Mouse (Mus musculus) MEL (cell line): ENCODE measurements around the gene Haus3. TPM values are rescaled to one million over a fixed set of nuclear protein-coding genes. Genes with fewer than 3 reads are reported as not detected.
A peak's percentile ranks its signal among the peaks of the same experiment; 100 is the strongest.

Source experiments
- DNase-seq: peaks from one replicate; pipeline ENCODE4 v3.0.0; 2011; ENCODE audit warnings: low read depth, low spot score
- H3K27ac ChIP-seq: 2 replicates; pipeline ENCODE4 v1.5.1; 2012; ENCODE audit warnings: low read depth, mild to moderate bottlenecking, control low read depth, low read length, moderate library complexity; ENCODE audit not compliant: control insufficient read depth
- H3K27me3 ChIP-seq, 2 experiments: fragments of 150-350 bp in 1 of 2; sonication (generic) in 1 of 2; 2 replicates each; pipeline ENCODE4 v1.6.1; 2012; ENCODE audit warnings: low read length in 2 of 2, mild to moderate bottlenecking in 2 of 2, improper control_type of control experiment in 1 of 2, moderate library complexity in 1 of 2; ENCODE audit not compliant: insufficient read depth in 2 of 2, control insufficient read depth in 1 of 2
- H3K36me3 ChIP-seq, 2 experiments: 2 replicates each; pipeline ENCODE4 v1.6.1; 2012 to 2014; ENCODE audit warnings: low read length in 2 of 2, improper control_type of control experiment in 1 of 2, inconsistent platforms in 1 of 2, mild to moderate bottlenecking in 1 of 2; ENCODE audit not compliant: insufficient read depth in 2 of 2, control insufficient read depth in 1 of 2
- H3K4me1 ChIP-seq, 2 experiments: fragments of 150-350 bp in 1 of 2; sonication (generic) in 1 of 2; 2 replicates each; pipeline ENCODE4 v1.6.1; 2012; ENCODE audit warnings: low read length in 2 of 2, improper control_type of control experiment in 1 of 2, mild to moderate bottlenecking in 1 of 2; ENCODE audit not compliant: insufficient read depth in 2 of 2, control insufficient read depth in 1 of 2
- H3K4me3 ChIP-seq, 2 experiments: fragments of 150-350 bp in 1 of 2; sonication (generic) in 1 of 2; 2 replicates each; pipeline ENCODE4 v1.5.1; 2012; ENCODE audit warnings: low read depth in 2 of 2, low read length in 2 of 2, mild to moderate bottlenecking in 2 of 2, moderate library complexity in 2 of 2, control low read depth in 1 of 2, improper control_type of control experiment in 1 of 2; ENCODE audit not compliant: control insufficient read depth in 1 of 2, insufficient read depth in 1 of 2
- H3K79me2 ChIP-seq: 2 replicates; pipeline ENCODE4 v1.6.1; 2012; ENCODE audit warnings: mild to moderate bottlenecking, low read length, moderate library complexity; ENCODE audit not compliant: control insufficient read depth, poor library complexity, insufficient read depth
- H3K9ac ChIP-seq: 2 replicates; pipeline ENCODE4 v1.6.1; 2012; ENCODE audit warnings: low read depth, mild to moderate bottlenecking, control low read depth, low read length, moderate library complexity; ENCODE audit not compliant: control insufficient read depth, poor library complexity, severe bottlenecking
- H3K9me3 ChIP-seq: fragments of 150-350 bp; sonication (generic); replicated peaks from 2 replicates; pipeline ENCODE4 v1.6.1; 2012; ENCODE audit warnings: mild to moderate bottlenecking, low read length, improper control_type of control experiment, moderate library complexity; ENCODE audit not compliant: insufficient read depth
- CHD2 ChIP-seq: IDR thresholded peaks from 2 replicates; pipeline ENCODE4 v1.6.1; 2011; ENCODE audit warnings: low read length, improper control_type of control experiment
- CTCF ChIP-seq, 3 experiments: IDR thresholded peaks in 2 of 3; conservative IDR thresholded peaks in 1 of 3; 2 replicates each; pipeline ENCODE4 v1.5.1; 2011 to 2012; ENCODE audit warnings: low read length in 3 of 3, low read depth in 2 of 3, mild to moderate bottlenecking in 2 of 3, improper control_type of control experiment in 1 of 3, inconsistent platforms in 1 of 3, mixed read lengths in 1 of 3, moderate library complexity in 1 of 3; ENCODE audit not compliant: control insufficient read depth in 1 of 3, insufficient read depth in 1 of 3, poor library complexity in 1 of 3, severe bottlenecking in 1 of 3
- ELF1 ChIP-seq: IDR thresholded peaks from 2 replicates; pipeline ENCODE4 v1.6.1; 2014; ENCODE audit warnings: low read depth, mild to moderate bottlenecking, inconsistent platforms, low read length, improper control_type of control experiment, moderate library complexity
- GABPA ChIP-seq: IDR thresholded peaks from 2 replicates; pipeline ENCODE4 v1.6.1; 2012; ENCODE audit warnings: low read depth, mild to moderate bottlenecking, inconsistent platforms, low read length, improper control_type of control experiment, moderate library complexity
- GATA1 ChIP-seq: IDR thresholded peaks from 2 replicates; pipeline ENCODE4 v1.6.1; 2011; ENCODE audit warnings: low read depth, low read length, improper control_type of control experiment
- MYB ChIP-seq: IDR thresholded peaks from 2 replicates; pipeline ENCODE4 v1.6.1; 2011; ENCODE audit warnings: mild to moderate bottlenecking, low read depth, low read length, improper control_type of control experiment
- MYC ChIP-seq: IDR thresholded peaks from 2 replicates; pipeline ENCODE4 v1.6.1; 2011; ENCODE audit warnings: low read depth, mild to moderate bottlenecking, low read length, improper control_type of control experiment, moderate library complexity
- POLR2A ChIP-seq, 2 experiments: IDR thresholded peaks; 2 replicates each; pipeline ENCODE4 v1.6.1; 2011 to 2012; ENCODE audit warnings: low read length in 2 of 2, mild to moderate bottlenecking in 2 of 2, control low read depth in 1 of 2, improper control_type of control experiment in 1 of 2, low read depth in 1 of 2, moderate library complexity in 1 of 2; ENCODE audit not compliant: control insufficient read depth in 1 of 2, insufficient read depth in 1 of 2, poor library complexity in 1 of 2
- RAD21 ChIP-seq: IDR thresholded peaks from 2 replicates; pipeline ENCODE4 v1.6.1; 2011; ENCODE audit warnings: mild to moderate bottlenecking, low read depth, low read length, improper control_type of control experiment
- SMC3 ChIP-seq: IDR thresholded peaks from 2 replicates; pipeline ENCODE4 v1.6.1; 2011; ENCODE audit warnings: low read depth, low read length, improper control_type of control experiment
- ZC3H11A ChIP-seq: IDR thresholded peaks from 2 replicates; pipeline ENCODE4 v1.6.1; 2012; ENCODE audit warnings: low read depth, mild to moderate bottlenecking, inconsistent platforms, low read length, improper control_type of control experiment
- ZMIZ1 ChIP-seq: IDR thresholded peaks from 2 replicates; pipeline ENCODE4 v1.6.1; 2012; ENCODE audit warnings: low read depth, mild to moderate bottlenecking, inconsistent platforms, low read length, improper control_type of control experiment, moderate library complexity
- ZNF384 ChIP-seq: IDR thresholded peaks from 2 replicates; pipeline ENCODE4 v1.6.1; 2012; ENCODE audit warnings: low read depth, mild to moderate bottlenecking, inconsistent platforms, low read length, improper control_type of control experiment
- polyA plus RNA-seq, 2 experiments: library from polyadenylated mRNA; stranded (reverse) in 1 of 2; unstranded in 1 of 2; fragments of >175 nt in 1 of 2; fragments of >200 nt in 1 of 2; gene quantifications; 2 replicates each; pipeline versions ENCODE4 v1.2.1 to v1.2.4; 2012; ENCODE audit warnings: low replicate concordance in 2 of 2, low read depth in 1 of 2; ENCODE audit not compliant: insufficient read length in 2 of 2, insufficient read depth in 1 of 2, missing spikeins in 1 of 2
- total RNA-seq: library from RNA; depleted of rRNA; stranded (reverse); fragments of 300-350 nt; gene quantifications from 2 replicates; pipeline ENCODE4 v1.2.3, GENCODE M21; 2012

Haus3 gene
- total and polyA plus RNA-seq, 3 experiments = 52.6 to 184 (median 54.0) TPM

GRCm38 (mm10) chr5:34147554-34147953 lies 21.8 kb downstream of the Haus3 start:
- no peak overlapping the region for H3K9ac ChIP-seq
- DNase-seq = peak; percentile 37
- peaks cover 0 to 8% of the 10 kb centered on the region in 2 experiments; a peak in 2 of 4 replicates for H3K36me3 ChIP-seq
- H3K79me2 ChIP-seq = no peaks in the 10 kb centered on the region
- peaks cover 7 to 11% of the 10 kb centered on the region in 2 experiments for H3K4me1 ChIP-seq
- TF ChIP-seq ZNF384 (peak; percentile 67), RAD21 (peak; percentile 25), POLR2A (IDR thresholded peaks at IDR 0.05; ENCODE audit: control insufficient read depth in 1 of 2, insufficient read depth in 1 of 2, low read depth in 1 of 2, low read length in 2 of 2, poor library complexity in 1 of 2) (no peak), GABPA (no peak), MYC (0 out of 2 replicates have a peak, but pooled peaks have one; percentile 55), CTCF (IDR thresholded peaks at IDR 0.05 in 2 of 3, conservative IDR thresholded peaks at IDR 0.05 in 1 of 3; ENCODE audit: control insufficient read depth in 1 of 3, insufficient read depth in 1 of 3, low read depth in 2 of 3, low read length in 3 of 3, poor library complexity in 1 of 3, severe bottlenecking in 1 of 3) (peak in 2 of 3 experiments; percentile 17 to 44; a peak in 3 of 6 replicates), SMC3 (peak; percentile 29; the same call in 1 of the 2 replicates)
- H3K27me3 ChIP-seq = no peaks in the 10 kb centered on the region
- no peaks in the 10 kb centered on the region for H3K9me3 ChIP-seq
- H3K27ac ChIP-seq = no peak overlapping the region
- no peak overlapping the region for H3K4me3 ChIP-seq

GRCm38 (mm10) chr5:34139751-34140150 lies 29.6 kb downstream of the Haus3 start:
- H3K4me3 ChIP-seq = no peak overlapping the region
- peaks cover 4 to 8% of the 10 kb centered on the region in 2 experiments; a peak in 3 of 4 replicates for H3K4me1 ChIP-seq
- no peak for TF ChIP-seq CHD2
- peak; percentile 70 to 88 (median 87) for TF ChIP-seq CTCF (IDR thresholded peaks at IDR 0.05 in 2 of 3, conservative IDR thresholded peaks at IDR 0.05 in 1 of 3; ENCODE audit: control insufficient read depth in 1 of 3, insufficient read depth in 1 of 3, low read depth in 2 of 3, low read length in 3 of 3, poor library complexity in 1 of 3, severe bottlenecking in 1 of 3)
- no peak for TF ChIP-seq ELF1
- peak; percentile 50; the same call in 1 of the 2 replicates for TF ChIP-seq ZC3H11A
- TF ChIP-seq SMC3 = peak; percentile 76
- peak; percentile 33; the same call in 1 of the 2 replicates for TF ChIP-seq ZNF384
- TF ChIP-seq RAD21 = peak; percentile 90
- TF ChIP-seq GATA1 = 0 out of 2 replicates have a peak, but pooled peaks have one; percentile 44
- H3K27me3 ChIP-seq = no peaks in the 10 kb centered on the region
- H3K9me3 ChIP-seq = no peaks in the 10 kb centered on the region
- H3K9ac ChIP-seq = no peak overlapping the region
- peak; percentile 73 for DNase-seq
- peaks cover 0 to 8% of the 10 kb centered on the region in 2 experiments; a peak in 2 of 4 replicates for H3K36me3 ChIP-seq
- no peak overlapping the region for H3K27ac ChIP-seq
- no peaks in the 10 kb centered on the region for H3K79me2 ChIP-seq

- Histone ChIP-seq H3K4me3 (no peak overlapping the region), H3K9me3 (no peaks in the 10 kb centered on the region), H3K27ac (no peak overlapping the region)
- TF ChIP-seq ZMIZ1 (no peak), RAD21 (no peak), GATA1 (no peak), CTCF (IDR thresholded peaks at IDR 0.05 in 2 of 3, conservative IDR thresholded peaks at IDR 0.05 in 1 of 3; ENCODE audit: control insufficient read depth in 1 of 3, insufficient read depth in 1 of 3, low read depth in 2 of 3, low read length in 3 of 3, poor library complexity in 1 of 3, severe bottlenecking in 1 of 3) (peak in 1 of 3 experiments; percentile 8; a peak in 1 of 6 replicates), MYB (no peak)
- TF ChIP-seq, all 39 proteins: peak for 1
- no peak for DNase-seq
- Histone ChIP-seq H3K36me3 (peaks cover 0 to 4% of the 10 kb centered on the region in 2 experiments; a peak in 2 of 4 replicates), H3K27me3 (no peaks in the 10 kb centered on the region), H3K9ac (no peak overlapping the region), H3K4me1 (peaks cover 0 to 5% of the 10 kb centered on the region in 2 experiments; a peak in 2 of 4 replicates), H3K79me2 (no peaks in the 10 kb centered on the region)
Measured at GRCm38 (mm10) chr5:34132731-34133130, 36.6 kb downstream of the Haus3 start.
